Mouse (Mus musculus) CH12.LX (cell line): ENCODE measurements around the gene Plod1. TPM values are rescaled to one million over a fixed set of nuclear protein-coding genes. Genes with fewer than 3 reads are reported as not detected.

ENCODE experiments used
- DNase-seq: peaks from one replicate; pipeline ENCODE4 v3.0.0-alpha.2; 2013; ENCODE audit errors: extremely low read depth
- H3K27ac ChIP-seq: 2 replicates; pipeline ENCODE4 v1.5.1; 2012; ENCODE audit warnings: low read depth, mild to moderate bottlenecking, control low read depth, moderate library complexity; ENCODE audit not compliant: insufficient read depth
- H3K27me3 ChIP-seq: replicated peaks from 2 replicates; pipeline ENCODE3; 2012; ENCODE audit warnings: inconsistent platforms
- H3K36me3 ChIP-seq, 2 experiments: replicated peaks in 1 of 2; 2 replicates each; pipeline versions ENCODE3 to v1.6.1; 2012; ENCODE audit warnings: inconsistent platforms in 1 of 2, low read length in 1 of 2, mild to moderate bottlenecking in 1 of 2, mixed read lengths in 1 of 2, moderate library complexity in 1 of 2; ENCODE audit not compliant: control insufficient read depth in 1 of 2, insufficient read depth in 1 of 2
- H3K4me1 ChIP-seq, 2 experiments: 2 replicates each; pipeline ENCODE4 v1.6.1; 2012; ENCODE audit warnings: inconsistent platforms in 1 of 2, moderate library complexity in 1 of 2; ENCODE audit not compliant: insufficient read depth in 2 of 2, control insufficient read depth in 1 of 2
- H3K4me2 ChIP-seq: 2 replicates; pipeline ENCODE4 v1.6.1; 2012; ENCODE audit warnings: low read depth, mild to moderate bottlenecking, control low read depth; ENCODE audit not compliant: poor library complexity, insufficient read depth, severe bottlenecking
- H3K4me3 ChIP-seq, 3 experiments: fragments of 150-350 bp in 1 of 3; sonication (generic) in 1 of 3; replicated peaks in 1 of 3; 2 replicates each; pipeline versions ENCODE3 to v1.5.1; 2011 to 2012; ENCODE audit warnings: low read depth in 2 of 3, low read length in 2 of 3, mild to moderate bottlenecking in 2 of 3, moderate library complexity in 2 of 3, control low read depth in 1 of 3, improper control_type of control experiment in 1 of 3, inconsistent platforms in 1 of 3, mixed read lengths in 1 of 3; ENCODE audit not compliant: poor library complexity in 1 of 3
- H3K79me2 ChIP-seq: replicated peaks from 2 replicates; pipeline ENCODE4 v1.6.1; 2012; ENCODE audit warnings: mild to moderate bottlenecking, moderate library complexity; ENCODE audit not compliant: control insufficient read depth, poor library complexity, insufficient read depth, severe bottlenecking; ENCODE audit errors: extremely low read depth
- H3K9ac ChIP-seq: 2 replicates; pipeline ENCODE4 v1.6.1; 2012; ENCODE audit warnings: low read depth, mild to moderate bottlenecking, control low read depth, moderate library complexity; ENCODE audit not compliant: insufficient read depth
- H3K9me3 ChIP-seq: replicated peaks from 2 replicates; pipeline ENCODE3; 2012; ENCODE audit warnings: low read length, inconsistent platforms, mixed read lengths
- E2F4 ChIP-seq: IDR thresholded peaks from 2 replicates; pipeline ENCODE4 v1.6.1; 2011; ENCODE audit warnings: low read depth, low read length, improper control_type of control experiment; ENCODE audit not compliant: insufficient replicate concordance
- ETS1 ChIP-seq: conservative IDR thresholded peaks from 2 replicates; pipeline ENCODE4 v1.6.1; 2012; ENCODE audit warnings: low read depth, mild to moderate bottlenecking, inconsistent platforms, low read length, improper control_type of control experiment, moderate library complexity
- JUN ChIP-seq: IDR thresholded peaks from 2 replicates; pipeline ENCODE4 v1.6.1; 2011; ENCODE audit warnings: low read depth, mild to moderate bottlenecking, low read length, improper control_type of control experiment, moderate library complexity; ENCODE audit not compliant: insufficient read depth
- MAZ ChIP-seq: IDR thresholded peaks from 2 replicates; pipeline ENCODE4 v1.6.1; 2012; ENCODE audit warnings: low read depth, mild to moderate bottlenecking, inconsistent platforms, low read length, improper control_type of control experiment, moderate library complexity
- MXI1 ChIP-seq: IDR thresholded peaks from 2 replicates; pipeline ENCODE4 v1.6.1; 2011; ENCODE audit warnings: mild to moderate bottlenecking, low read depth, low read length, improper control_type of control experiment
- MYC ChIP-seq: IDR thresholded peaks from 2 replicates; pipeline ENCODE4 v1.6.1; 2011; ENCODE audit warnings: low read depth, mild to moderate bottlenecking, improper control_type of control experiment, low read length
- POLR2A ChIP-seq: IDR thresholded peaks from 2 replicates; pipeline ENCODE4 v1.6.1; 2011; ENCODE audit warnings: low read depth, mild to moderate bottlenecking, improper control_type of control experiment, low read length
- RAD21 ChIP-seq: IDR thresholded peaks from 2 replicates; pipeline ENCODE4 v1.6.1; 2011; ENCODE audit warnings: low read depth, mild to moderate bottlenecking, low read length, improper control_type of control experiment, moderate library complexity
- SMC3 ChIP-seq: IDR thresholded peaks from 2 replicates; pipeline ENCODE4 v1.6.1; 2011; ENCODE audit warnings: low read depth, low read length, improper control_type of control experiment
- ZC3H11A ChIP-seq: IDR thresholded peaks from 2 replicates; pipeline ENCODE4 v1.6.1; 2012; ENCODE audit warnings: low read depth, mild to moderate bottlenecking, inconsistent platforms, low read length, improper control_type of control experiment
- ZNF384 ChIP-seq: IDR thresholded peaks from 2 replicates; pipeline ENCODE4 v1.6.1; 2012; ENCODE audit warnings: low read depth, low read length, improper control_type of control experiment, inconsistent platforms
- dilution Hi-C: fragments of 300-500 bp; cut with MboI; formaldehyde crosslinking; loops from 2 replicates; pipeline ENCODE4 v1.14.3; 2020; ENCODE audit warnings: low sequenced_read_pairs; ENCODE audit not compliant: extremely low pct_unique_long_range_greater_than_20kb, extremely low pct_ligation_motif_present
- in situ Hi-C: fragments of 300-500 bp; cut with MboI; formaldehyde crosslinking; loops from 3 replicates; pipeline ENCODE4 v1.14.3; 2019; ENCODE audit warnings: low sequenced_read_pairs, low pct_ligation_motif_present, low pct_unique_long_range_greater_than_20kb, mixed read lengths
- polyA plus RNA-seq: library from polyadenylated mRNA; unstranded; fragments of >175 nt; gene quantifications from 2 replicates; pipeline ENCODE4 v1.2.1, GENCODE M21; 2012; ENCODE audit warnings: low read depth; ENCODE audit not compliant: insufficient read length
- total RNA-seq, 2 experiments: library from RNA; depleted of rRNA; stranded (reverse); fragments of 300-350 nt in 1 of 2; fragments of >200 nt in 1 of 2; gene quantifications; 2 replicates each; pipeline ENCODE4 v1.2.3; 2012 to 2014

The Plod1 gene
- total and polyA plus RNA-seq, 3 experiments: 0.30 to 6.5 (median 1.9) TPM

GRCm38 (mm10) chr4:147902906-147903500 lies 33.6 kb downstream of the Plod1 start:
- dilution Hi-C loops (no loop called here), in situ Hi-C loops (no loop called here)
- H3K27me3 ChIP-seq: peaks cover 2% of the 10 kb centered on the region
- no peak overlapping the region for H3K4me3 ChIP-seq
- no peaks in the 10 kb centered on the region for H3K9me3 ChIP-seq
- peaks cover 29 to 52% of the 10 kb centered on the region in 2 experiments for H3K36me3 ChIP-seq
- H3K9ac ChIP-seq: no peak overlapping the region
- TF ChIP-seq MAZ (no peak), RAD21 (no peak), MYC (no peak), ETS1 (no peak)
- peaks cover 4% of the 10 kb centered on the region; the same call in 1 of the 2 replicates for H3K79me2 ChIP-seq
- peaks cover 10 to 15% of the 10 kb centered on the region in 2 experiments for H3K4me1 ChIP-seq
- no peak overlapping the region for H3K27ac ChIP-seq
- H3K4me2 ChIP-seq: no peak overlapping the region
- DNase-seq: no peak

GRCm38 (mm10) chr4:147900452-147900851 lies 36.1 kb downstream of the Plod1 start:
- in situ Hi-C loops: no loop called here
- Histone ChIP-seq H3K9ac (no peak overlapping the region), H3K36me3 (peaks cover 53 to 78% of the 10 kb centered on the region in 2 experiments), H3K4me2 (no peak overlapping the region), H3K9me3 (no peaks in the 10 kb centered on the region), H3K27me3 (no peaks in the 10 kb centered on the region), H3K4me1 (peaks cover 7 to 15% of the 10 kb centered on the region in 2 experiments), H3K79me2 (peaks cover 4% of the 10 kb centered on the region; the same call in 1 of the 2 replicates), H3K27ac (no peak overlapping the region), H3K4me3 (no peak overlapping the region)
- dilution Hi-C loops: no loop called here
- no peak for DNase-seq
- no peak for TF ChIP-seq POLR2A
- TF ChIP-seq ZNF384: no peak
- TF ChIP-seq E2F4: no peak
- no peak for TF ChIP-seq ETS1

- Histone ChIP-seq H3K36me3 (peaks cover 63 to 92% of the 10 kb centered on the region in 2 experiments), H3K79me2 (no peaks in the 10 kb centered on the region), H3K4me1 (no peaks in the 10 kb centered on the region)
- no peak for TF ChIP-seq RAD21
- no peak for TF ChIP-seq SMC3
- TF ChIP-seq ZC3H11A: no peak
- TF ChIP-seq MXI1: no peak
- TF ChIP-seq POLR2A: no peak
- TF ChIP-seq JUN: no peak
- TF ChIP-seq, all 38 proteins: peak for 0
- Histone ChIP-seq H3K4me3 (no peak overlapping the region), H3K27me3 (no peaks in the 10 kb centered on the region), H3K4me2 (no peak overlapping the region), H3K27ac (no peak overlapping the region), H3K9me3 (no peaks in the 10 kb centered on the region), H3K9ac (no peak overlapping the region)
- no peak for DNase-seq
- in situ Hi-C loops (no loop called here), dilution Hi-C loops (no loop called here)
Observed at GRCm38 (mm10) chr4:147897348-147897747, 39.2 kb downstream of the Plod1 start.
